Mouse (Mus musculus) small intestine, adult 2 months (tissue): ENCODE measurements around the gene Gm19345.

Experiments
- CTCF ChIP-seq: fragments of 200-500 bp; IDR thresholded peaks from 2 replicates; pipeline ENCODE4 v1.5.1; 2012; ENCODE audit warnings: low read depth, mild to moderate bottlenecking, control low read depth, inconsistent platforms, low read length, moderate library complexity, mixed read lengths; ENCODE audit not compliant: insufficient replicate concordance, insufficient read length; ENCODE audit errors: extremely low read depth
- POLR2A ChIP-seq: fragments of 200-500 bp; IDR thresholded peaks from 2 replicates; pipeline ENCODE4 v1.6.1; 2012; ENCODE audit warnings: low read depth, mild to moderate bottlenecking, control low read depth, inconsistent platforms, low read length, moderate library complexity

- TF ChIP-seq CTCF (no peak), POLR2A (no peak)
Observed at GRCm38 (mm10) chr7:19861199-19861598, 9.4 kb downstream of the Gm19345 start, which contains the start of gene Ceacam16.
